Mouse (Mus musculus) MEL (cell line): ENCODE results near the gene Arhgap45.

ENCODE experiments used
- BHLHE40 ChIP-seq: IDR thresholded peaks from 2 replicates; pipeline ENCODE4 v1.6.1; 2012; ENCODE audit warnings: low read depth, mild to moderate bottlenecking, inconsistent platforms, low read length, improper control_type of control experiment, borderline replicate concordance
- POLR2AphosphoS5 ChIP-seq: IDR thresholded peaks from 2 replicates; pipeline ENCODE4 v1.6.1; 2012; ENCODE audit warnings: low read depth, borderline replicate concordance, mild to moderate bottlenecking, inconsistent platforms, low read length, moderate library complexity, mixed read lengths
- SIN3A ChIP-seq: IDR thresholded peaks from 2 replicates; pipeline ENCODE4 v1.6.1; 2012; ENCODE audit warnings: low read length, improper control_type of control experiment, inconsistent platforms
- TAL1 ChIP-seq: IDR thresholded peaks from 2 replicates; pipeline ENCODE4 v1.6.1; 2012; ENCODE audit warnings: mild to moderate bottlenecking, inconsistent platforms, low read length, moderate library complexity, mixed read lengths
- ZMIZ1 ChIP-seq: IDR thresholded peaks from 2 replicates; pipeline ENCODE4 v1.6.1; 2012; ENCODE audit warnings: low read depth, mild to moderate bottlenecking, inconsistent platforms, low read length, improper control_type of control experiment, moderate library complexity

DNA sequence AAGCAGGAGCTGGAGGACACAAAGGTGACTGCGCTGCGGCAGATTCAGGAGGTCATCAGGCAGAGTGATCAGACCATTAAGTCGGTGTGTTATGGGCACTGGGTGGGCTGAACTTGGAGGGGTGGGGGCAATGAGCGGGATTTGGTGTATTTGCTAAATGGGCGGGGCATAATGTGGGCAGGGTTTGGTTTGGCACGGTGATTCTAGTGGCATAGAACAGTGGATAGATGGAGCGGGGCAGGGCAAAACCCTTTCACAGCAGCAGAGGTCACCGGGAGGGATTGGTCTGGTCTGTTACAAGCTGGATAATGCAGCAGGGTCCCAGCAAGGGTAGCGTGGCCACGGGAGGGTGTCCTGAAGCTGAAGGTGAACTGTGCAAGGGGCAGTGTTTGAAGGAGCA, 9.0 kb downstream of the Arhgap45 start:
- no peak for TF ChIP-seq SIN3A
- TF ChIP-seq TAL1 = no peak
- TF ChIP-seq POLR2AphosphoS5 = no peak
- TF ChIP-seq ZMIZ1 = no peak
- no peak for TF ChIP-seq BHLHE40
